Mouse (Mus musculus) hindbrain, embryonic 16.5 days (tissue): ENCODE results near the gene Trpm5. TPM values are rescaled to one million over a fixed set of nuclear protein-coding genes. Genes with fewer than 3 reads are reported as not detected.

Experiments
- ATAC-seq: fragments of 200-750 bp; cut with Nextera tagmentation; 2 replicates; pipeline ENCODE4 v1.8.0; 2017; ENCODE audit warnings: moderate TSS enrichment, moderate library complexity
- H3K27ac ChIP-seq: fragments of 300-500 bp; sonication (generic); 2 replicates; pipeline ENCODE4 v1.5.1; 2014; ENCODE audit warnings: low read depth, mild to moderate bottlenecking, control low read depth, low read length, moderate library complexity
- H3K27me3 ChIP-seq: fragments of 300-500 bp; sonication (generic); replicated peaks from 2 replicates; pipeline ENCODE4 v1.6.1; 2014; ENCODE audit warnings: low read length; ENCODE audit not compliant: control insufficient read depth, insufficient read depth
- H3K36me3 ChIP-seq: fragments of 300-500 bp; sonication (generic); 2 replicates; pipeline ENCODE4 v1.6.1; 2014; ENCODE audit warnings: mild to moderate bottlenecking, low read length, moderate library complexity, mixed read lengths; ENCODE audit not compliant: control insufficient read depth, insufficient read depth
- H3K4me1 ChIP-seq: fragments of 300-500 bp; sonication (generic); 2 replicates; pipeline ENCODE4 v1.6.1; 2014; ENCODE audit warnings: low read depth, low read length; ENCODE audit not compliant: control insufficient read depth, insufficient read depth
- H3K4me2 ChIP-seq: fragments of 300-500 bp; sonication (generic); 2 replicates; pipeline ENCODE4 v1.6.1; 2014; ENCODE audit warnings: mild to moderate bottlenecking, low read length, control low read depth, moderate library complexity
- H3K4me3 ChIP-seq: fragments of 300-500 bp; sonication (generic); 2 replicates; pipeline ENCODE4 v1.5.1; 2014; ENCODE audit warnings: mild to moderate bottlenecking, low read length, control low read depth, moderate library complexity
- H3K9ac ChIP-seq: fragments of 300-500 bp; sonication (generic); 2 replicates; pipeline ENCODE4 v1.6.1; 2014; ENCODE audit warnings: low read depth, mild to moderate bottlenecking, control low read depth, low read length, moderate library complexity
- H3K9me3 ChIP-seq: fragments of 300-500 bp; sonication (generic); 2 replicates; pipeline ENCODE4 v1.6.1; 2014; ENCODE audit warnings: mild to moderate bottlenecking, low read length, moderate library complexity; ENCODE audit not compliant: control insufficient read depth
- WGBS: fragments of 180-500 bp; shearing (Covaris S2); extraction: QIAGEN DNeasy Blood & Tissue Kit; methylation state at CpG from one replicate; pipeline ENCODE4 v1.1.7; 2014; 5-methylcytosine and 5-hydroxymethylcytosine counted together
- polyA plus RNA-seq: library from polyadenylated mRNA; unstranded; fragments of >200 nt; fragmentation: Nextera tagmentation; extraction: Ambion mirVana; gene quantifications from 2 replicates; pipeline ENCODE4 v1.2.1, GENCODE M21; 2015

Gene Trpm5
- polyA plus RNA-seq, 1 experiment from 2014 or later = 2.1 TPM

- H3K36me3 ChIP-seq = no peaks in the 10 kb centered on the region
- no peak for ATAC-seq
- no peak overlapping the region for H3K27ac ChIP-seq
- H3K9me3 ChIP-seq = no peaks in the 10 kb centered on the region
- WGBS = 33% methylated on average over 3 of the region's 3 CpGs
- no peak overlapping the region for H3K9ac ChIP-seq
- peaks cover 8% of the 10 kb centered on the region; the same call in 1 of the 2 replicates for H3K4me1 ChIP-seq
- H3K27me3 ChIP-seq = peaks cover 32% of the 10 kb centered on the region
- no peak overlapping the region for H3K4me3 ChIP-seq
- no peak overlapping the region for H3K4me2 ChIP-seq
Measured at GRCm38 (mm10) chr7:143108996-143109660, 14.7 kb upstream of the Trpm5 start.

DNA sequence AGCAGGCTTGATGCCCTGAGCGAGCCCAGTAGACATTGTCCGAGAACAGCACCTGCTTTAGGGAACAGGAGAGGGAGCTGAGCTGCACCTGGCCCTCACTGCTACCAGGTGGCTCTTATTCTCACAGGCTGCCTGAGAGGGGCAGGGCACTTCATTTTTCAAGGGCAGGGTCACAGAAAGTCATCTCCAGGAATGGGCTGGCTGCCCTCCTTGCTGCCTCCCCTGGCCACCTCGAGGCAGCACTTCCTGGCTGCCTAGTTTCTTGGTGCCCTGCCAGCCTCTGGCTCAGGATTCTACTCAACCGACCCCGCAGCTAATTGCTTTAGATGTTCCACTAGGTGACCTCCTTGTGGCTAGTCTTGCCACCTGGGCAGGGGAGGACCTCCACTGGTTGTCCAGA lies 13.8 kb upstream of the Trpm5 start:
- H3K9ac ChIP-seq = no peak overlapping the region
- no peaks in the 10 kb centered on the region for H3K9me3 ChIP-seq
- no peak overlapping the region for H3K4me2 ChIP-seq
- H3K4me3 ChIP-seq = no peak overlapping the region
- peaks cover 8% of the 10 kb centered on the region; the same call in 1 of the 2 replicates for H3K4me1 ChIP-seq
- H3K36me3 ChIP-seq = no peaks in the 10 kb centered on the region
- H3K27me3 ChIP-seq = peaks cover 32% of the 10 kb centered on the region
- no peak for ATAC-seq
- 41% methylated on average over 5 of the region's 5 CpGs for WGBS
- H3K27ac ChIP-seq = no peak overlapping the region

DNA sequence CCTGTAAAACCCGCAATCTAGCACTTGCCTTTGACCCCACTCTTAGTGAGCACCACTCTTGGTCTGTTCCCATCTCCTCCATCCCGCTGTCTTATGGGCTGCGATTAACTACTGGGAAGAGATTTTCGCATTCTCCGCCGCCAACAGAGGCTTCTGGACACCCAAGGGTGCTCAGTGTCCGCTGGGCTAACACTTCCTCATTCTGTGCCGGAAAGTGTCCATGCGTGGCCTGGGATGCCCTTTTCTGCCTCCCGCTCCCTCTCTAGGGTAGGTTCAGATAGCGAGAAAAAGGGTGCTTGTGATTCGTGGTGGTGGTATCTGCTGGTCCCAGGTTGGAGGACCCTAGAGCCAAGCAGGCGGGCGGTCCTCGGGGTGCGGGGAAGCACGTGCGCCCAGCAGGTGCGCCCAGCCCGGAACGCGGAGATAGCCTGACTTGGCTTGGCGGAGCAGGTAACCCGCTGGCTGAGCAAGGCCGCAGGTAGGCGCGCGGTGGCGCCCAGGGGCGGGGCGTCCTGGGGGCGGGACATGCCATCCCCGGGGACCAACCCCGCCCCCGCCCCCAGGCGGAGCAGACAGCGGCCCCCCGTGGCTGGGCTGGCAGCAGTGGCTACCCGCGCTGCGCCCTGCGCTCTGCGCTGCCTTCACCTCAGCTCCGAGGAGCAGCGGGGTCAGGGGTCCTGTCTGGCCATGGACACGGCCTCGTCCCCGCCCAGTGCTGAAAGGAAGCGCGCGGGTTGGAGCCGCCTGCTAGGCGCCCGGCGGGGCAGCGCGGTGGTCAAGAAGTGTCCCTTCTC lies 12.4 kb upstream of the Trpm5 start:
- Histone ChIP-seq H3K9ac (no peak overlapping the region), H3K36me3 (no peaks in the 10 kb centered on the region), H3K4me1 (peaks cover 8% of the 10 kb centered on the region; the same call in 1 of the 2 replicates), H3K27me3 (peaks cover 32% of the 10 kb centered on the region), H3K9me3 (no peaks in the 10 kb centered on the region), H3K4me2 (peak overlapping the region; percentile 62), H3K4me3 (peak overlapping the region; percentile 38), H3K27ac (no peak overlapping the region)
- 9% methylated on average over 50 of the region's 57 CpGs for WGBS
- ATAC-seq = no peak

- ATAC-seq = no peak
- Histone ChIP-seq H3K27ac (no peak within 1 kb of the TSS), H3K27me3 (peaks cover 32% of the 10 kb centered on the region), H3K4me1 (peaks cover 8% of the 10 kb centered on the region; the same call in 1 of the 2 replicates), H3K9me3 (no peaks in the 10 kb centered on the region), H3K36me3 (no peaks in the 10 kb centered on the region), H3K9ac (no peak within 1 kb of the TSS), H3K4me3 (peak within 1 kb of the TSS; percentile 38), H3K4me2 (peak within 1 kb of the TSS; percentile 62)
- 80% methylated on average over 4 of the region's 4 CpGs for WGBS
Measured at GRCm38 (mm10) chr7:143106062-143106461, 11.6 kb upstream of the Trpm5 start, which contains the start of gene Kcnq1. TSS of gene Kcnq1 (plus strand) at chr7:143106362.

DNA sequence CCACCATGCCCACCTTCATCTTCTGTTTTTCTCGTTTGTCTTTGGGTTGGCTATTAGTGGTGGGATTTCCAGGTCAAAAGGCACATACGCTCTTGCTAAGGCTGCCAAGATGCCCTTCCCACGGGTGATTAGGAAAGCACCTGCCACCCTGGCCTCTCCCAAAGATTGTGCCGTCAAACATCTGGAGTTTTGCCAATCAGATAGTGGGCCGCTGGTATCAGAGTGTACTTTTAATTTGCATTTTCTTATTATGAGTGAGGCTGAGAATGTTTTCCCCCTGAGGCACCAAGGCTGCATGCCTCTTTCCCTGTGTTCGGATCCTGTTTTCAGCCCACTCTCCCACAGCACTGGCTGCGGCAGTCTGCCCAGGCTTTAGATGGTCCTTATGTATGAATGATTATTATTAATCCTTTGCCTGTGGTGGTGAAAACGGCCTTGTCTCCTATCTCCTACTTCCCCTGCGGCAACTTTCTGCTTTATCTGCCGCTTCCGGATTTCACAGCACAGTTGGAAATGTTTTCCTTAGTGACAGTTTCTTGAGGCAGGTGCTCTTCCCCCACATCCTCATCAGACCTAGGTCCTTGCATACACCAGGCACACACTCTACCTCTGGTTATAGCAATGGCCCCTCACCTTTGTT lies 10.9 kb upstream of the Trpm5 start:
- H3K4me1 ChIP-seq = peaks cover 8% of the 10 kb centered on the region; the same call in 1 of the 2 replicates
- no peak overlapping the region for H3K4me2 ChIP-seq
- no peak overlapping the region for H3K9ac ChIP-seq
- H3K9me3 ChIP-seq = no peaks in the 10 kb centered on the region
- 60% methylated on average over 11 of the region's 11 CpGs for WGBS
- no peaks in the 10 kb centered on the region for H3K36me3 ChIP-seq
- peaks cover 32% of the 10 kb centered on the region for H3K27me3 ChIP-seq
- ATAC-seq = no peak
- no peak overlapping the region for H3K27ac ChIP-seq
- H3K4me3 ChIP-seq = no peak overlapping the region

DNA sequence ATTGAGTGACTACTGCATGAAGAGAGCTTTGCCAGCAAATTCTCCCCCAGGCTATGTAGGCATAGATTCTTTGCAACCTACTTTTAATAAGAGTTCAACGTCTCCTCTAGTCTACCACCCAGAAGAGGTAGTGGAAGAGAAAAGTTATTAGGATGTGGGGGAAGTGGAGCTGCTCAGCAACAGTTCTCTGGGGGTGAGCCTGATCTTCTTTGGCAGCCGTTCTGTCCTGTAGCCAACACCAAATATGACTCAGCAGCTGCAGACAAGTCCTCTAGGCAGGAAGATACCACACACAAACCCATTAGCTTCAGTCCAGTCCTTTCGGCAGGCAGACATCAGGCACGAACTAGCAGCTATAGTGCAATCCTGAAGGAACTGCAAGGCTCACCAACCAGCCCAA lies 6.3 kb upstream of the Trpm5 start:
- Histone ChIP-seq H3K4me3 (no peak overlapping the region), H3K4me1 (no peaks in the 10 kb centered on the region), H3K27ac (no peak overlapping the region), H3K4me2 (no peak overlapping the region), H3K36me3 (no peaks in the 10 kb centered on the region), H3K27me3 (peaks cover under 1% of the 10 kb centered on the region), H3K9ac (no peak overlapping the region), H3K9me3 (no peaks in the 10 kb centered on the region)
- 77% methylated on average over 4 of the region's 4 CpGs for WGBS
- no peak for ATAC-seq

- Histone ChIP-seq H3K9ac (no peak overlapping the region), H3K9me3 (no peaks in the 10 kb centered on the region), H3K4me1 (no peaks in the 10 kb centered on the region), H3K4me2 (no peak overlapping the region), H3K36me3 (no peaks in the 10 kb centered on the region), H3K27ac (no peak overlapping the region), H3K4me3 (no peak overlapping the region), H3K27me3 (no peaks in the 10 kb centered on the region)
- 41% methylated on average over 1 of the region's 1 CpGs for WGBS
- ATAC-seq = no peak
Measured at GRCm38 (mm10) chr7:143095554-143095907, 1.1 kb upstream of the Trpm5 start.

- Histone ChIP-seq H3K36me3 (no peaks in the 10 kb centered on the region), H3K4me3 (no peak overlapping the region), H3K9ac (no peak overlapping the region), H3K4me2 (no peak overlapping the region), H3K27me3 (no peaks in the 10 kb centered on the region), H3K9me3 (no peaks in the 10 kb centered on the region), H3K27ac (no peak overlapping the region), H3K4me1 (no peaks in the 10 kb centered on the region)
- ATAC-seq = no peak
- WGBS = 73% methylated on average over 3 of the region's 3 CpGs
Measured at GRCm38 (mm10) chr7:143093847-143094246, 595 bp downstream of the Trpm5 start.

DNA sequence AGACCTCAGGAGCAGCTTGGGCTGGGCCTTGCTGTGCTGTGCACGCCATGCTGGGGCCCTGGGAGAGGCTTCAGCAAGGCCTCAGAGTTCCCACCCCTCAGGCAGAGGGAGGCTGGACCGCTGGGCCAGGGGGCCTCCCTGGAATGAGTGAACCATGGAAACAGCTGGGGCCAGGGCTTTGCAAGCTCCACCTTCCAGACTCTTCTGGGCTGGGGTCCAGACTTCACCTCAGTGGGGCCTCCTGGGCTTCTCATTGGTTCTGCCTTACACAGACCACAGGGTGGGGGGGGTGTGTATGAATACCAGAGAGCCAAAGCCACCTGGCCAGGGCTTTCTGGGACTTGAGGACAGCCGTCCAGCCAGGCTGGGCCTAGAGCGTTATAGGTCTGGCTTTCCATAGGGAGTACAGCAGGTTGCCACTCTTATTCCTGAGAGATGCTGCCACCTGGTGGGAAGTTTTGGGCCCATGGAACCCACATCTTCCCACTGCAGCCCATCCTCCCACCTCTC lies 7.3 kb downstream of the Trpm5 start:
- Histone ChIP-seq H3K36me3 (no peaks in the 10 kb centered on the region), H3K27ac (no peak overlapping the region), H3K4me3 (no peak overlapping the region), H3K9me3 (no peaks in the 10 kb centered on the region), H3K9ac (no peak overlapping the region; the same call in 1 of the 2 replicates), H3K4me2 (no peak overlapping the region), H3K27me3 (no peaks in the 10 kb centered on the region), H3K4me1 (no peaks in the 10 kb centered on the region)
- 24% methylated on average over 3 of the region's 4 CpGs for WGBS
- ATAC-seq = peak; percentile 74
